Mouse (Mus musculus): ENCODE results near the gene Ptprj.

GRCm38 (mm10) chr2:90499002-90499401 is 81.4 kb downstream of the Ptprj start:
- TF ChIP-seq CTCF (IDR thresholded peaks at IDR 0.05) (no peak), EP300 (IDR thresholded peaks at IDR 0.05) (no peak)

Data from lung, postnatal 0 days (tissue).